Mouse (Mus musculus) cortical plate, adult 2 months (tissue): Measurements from ENCODE around the gene Shmt2.

Experiments used
- CTCF ChIP-seq: fragments of 200-500 bp; IDR thresholded peaks from 2 replicates; pipeline ENCODE4 v1.5.1; 2011; ENCODE audit warnings: mild to moderate bottlenecking, control low read depth, low read length; ENCODE audit not compliant: insufficient read depth; ENCODE audit errors: extremely low read depth
- POLR2A ChIP-seq: fragments of 200-500 bp; IDR thresholded peaks from 2 replicates; pipeline ENCODE4 v1.6.1; 2011; ENCODE audit warnings: mild to moderate bottlenecking, low read length, control low read depth; ENCODE audit not compliant: insufficient read depth; ENCODE audit errors: extremely low read depth

GRCm38 (mm10) chr10:127544375-127544774, 22.1 kb upstream of the Shmt2 start:
- no peak for TF ChIP-seq CTCF
- no peak for TF ChIP-seq POLR2A
